Mouse (Mus musculus) heart, postnatal 10 days (tissue): ENCODE measurements around the gene Cdc26. TPM values are rescaled to one million over a fixed set of nuclear protein-coding genes. Genes with fewer than 3 reads are reported as not detected.
A peak's percentile ranks its signal among the peaks of the same experiment; 100 is the strongest.

Experiments
- DNase-seq, 2 experiments: peaks; one replicate each; pipeline ENCODE4 v3.0.0; 2021
- intact Hi-C: fragments of 180-260 bp; cut with DNase I; formaldehyde crosslinking; loops from one replicate; pipeline ENCODE4 v1.15.1; 2025
- total RNA-seq, 2 experiments: library from RNA; stranded (reverse); gene quantifications; 2 replicates each; pipeline ENCODE4 v1.2.3; 2021

The Cdc26 gene
- 10 to 100 TPM; 47.3 to 58.5 TPM for total RNA-seq

DNA sequence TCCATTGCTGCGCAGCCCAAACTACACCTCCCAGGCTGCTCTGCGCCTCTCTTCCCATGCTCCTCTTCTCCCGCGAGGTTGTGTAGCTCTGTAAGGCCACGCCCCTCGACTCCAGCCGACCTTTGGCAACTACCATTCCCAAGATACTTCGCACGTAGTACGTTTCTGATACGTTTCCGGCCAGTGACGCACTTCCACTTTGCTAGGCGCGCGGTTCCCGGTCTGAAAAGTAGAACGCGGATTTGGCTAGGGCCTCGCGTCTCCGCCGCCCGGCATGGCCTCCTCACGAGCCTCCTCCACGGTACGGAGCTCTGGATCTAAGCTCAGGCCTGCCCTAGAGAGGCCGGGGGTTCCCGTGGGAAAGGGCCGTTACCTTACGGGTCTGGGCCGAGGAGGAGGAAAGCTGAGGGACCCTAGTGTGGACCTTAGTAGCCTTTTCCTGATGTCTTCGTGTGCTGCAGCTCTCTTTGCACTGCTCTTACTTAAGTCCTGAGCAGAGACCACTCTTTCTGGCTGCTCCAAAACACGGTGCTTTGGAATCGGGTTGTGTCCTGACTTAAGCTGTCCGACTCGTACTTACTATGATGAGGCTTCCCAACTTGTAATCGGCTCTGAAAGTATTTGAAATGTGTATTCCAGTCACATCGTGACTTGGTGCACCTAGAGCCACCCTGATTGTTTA is at the start of gene Cdc26, which contains the start of gene Prpf4:
TSS of gene Cdc26 (minus strand) at position 42 of the 682 bp plus-strand sequence.
TSS of gene Prpf4 (plus strand) at position 197 of the 682 bp plus-strand sequence.
- intact Hi-C loops, result loop anchor here (10.0 kb wide), 1 partner anchor 96 kb away; the partner anchor contains the start of gene Hdhd3
- DNase-seq, result peak; percentile 99

DNA sequence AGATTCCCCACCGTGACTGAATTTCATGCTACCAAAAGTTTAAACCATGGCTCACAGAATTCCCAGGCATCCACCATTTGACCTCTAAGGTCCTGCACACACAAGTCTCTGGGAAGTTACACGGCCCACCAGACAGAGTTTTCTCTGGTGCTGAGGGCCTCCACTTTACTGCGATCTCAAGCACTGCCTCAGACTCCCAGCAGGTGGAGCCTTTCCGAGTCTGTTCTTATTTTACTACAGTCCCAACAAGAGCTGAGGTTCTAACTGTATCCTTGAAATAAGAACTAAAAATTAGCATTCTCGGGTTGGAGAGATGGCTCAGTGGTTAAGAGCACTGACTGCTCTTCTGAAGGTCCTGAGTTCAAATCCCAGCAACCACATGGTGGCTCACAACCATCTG is 46.6 kb upstream of the Cdc26 start:
- DNase-seq, result peak; percentile 41 to 69
- intact Hi-C loops, result loop anchor here (5.0 kb wide), 2 partner anchors 52 to 307 kb away; no protein-coding TSS in a partner anchor

DNA sequence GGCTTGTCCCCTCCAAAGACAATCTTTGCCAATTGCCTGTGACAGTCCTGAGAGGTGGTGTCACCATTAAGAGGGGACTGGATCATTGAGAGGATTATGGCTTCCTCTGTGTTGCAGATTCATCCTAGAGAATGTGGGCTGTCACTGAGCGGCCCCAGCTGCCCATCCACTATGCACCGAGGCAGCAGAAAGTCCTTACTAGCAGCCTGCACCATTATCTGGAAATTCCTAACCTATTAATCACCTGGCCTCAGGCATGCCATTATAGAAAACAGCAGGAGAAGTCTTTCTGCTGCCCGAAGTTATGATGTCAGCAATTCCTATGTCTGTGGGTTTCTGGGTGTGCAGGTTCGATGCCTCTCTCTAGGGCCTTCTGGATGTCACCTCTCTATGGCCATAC is 32.5 kb upstream of the Cdc26 start:
- intact Hi-C loops, result no loop called here
- no peak for DNase-seq

DNA sequence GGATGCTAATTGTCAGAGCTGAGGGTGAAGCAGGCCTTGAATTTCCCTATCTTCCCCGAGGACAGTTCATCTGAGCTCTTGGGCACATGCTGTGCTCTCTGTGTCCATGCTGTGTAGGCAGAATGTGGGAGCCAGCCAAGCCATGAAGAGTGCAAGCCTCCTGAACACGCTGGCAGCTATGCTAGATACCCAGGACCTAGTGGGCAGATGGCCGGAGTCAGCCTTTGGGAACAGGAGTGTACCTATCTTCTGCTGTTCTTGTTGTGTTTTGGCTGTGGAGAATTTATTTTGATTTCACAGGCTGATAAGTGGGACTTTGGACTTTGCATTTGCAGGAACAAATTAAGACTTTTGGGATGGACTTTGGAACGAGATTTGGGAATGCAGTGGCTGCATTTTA is 32.1 kb upstream of the Cdc26 start:
- intact Hi-C loops, result no loop called here
- DNase-seq, result no peak

GRCm38 (mm10) chr4:62439793-62440192 is 31.4 kb upstream of the Cdc26 start:
- DNase-seq, result no peak
- intact Hi-C loops, result no loop called here

GRCm38 (mm10) chr4:62437871-62438270 is 29.4 kb upstream of the Cdc26 start:
- DNase-seq, result no peak
- intact Hi-C loops, result no loop called here

DNA sequence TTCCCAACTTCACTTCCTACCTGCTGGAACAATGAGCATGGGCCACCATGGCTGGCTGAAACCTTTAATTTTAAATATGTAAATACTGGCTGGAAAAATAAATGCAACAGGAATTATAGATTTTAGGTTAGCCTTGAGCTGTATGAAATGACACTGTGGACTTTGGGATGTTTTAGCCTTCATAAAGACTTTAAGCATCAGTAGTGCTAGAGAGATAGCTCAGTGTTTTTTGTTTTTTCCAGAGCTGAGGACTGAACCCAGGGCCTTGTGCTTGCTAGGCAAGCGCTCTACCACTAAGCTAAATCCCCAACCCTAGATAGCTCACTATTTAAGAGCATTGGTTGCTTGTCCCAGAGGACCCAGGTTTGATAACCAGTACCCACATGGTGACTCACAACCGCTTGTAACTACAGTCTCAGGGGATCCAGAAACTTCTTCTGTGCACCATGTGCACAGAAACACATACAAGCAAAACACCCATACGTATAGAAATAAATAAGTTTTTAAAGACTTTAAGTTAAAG is 28.9 kb upstream of the Cdc26 start:
- no peak for DNase-seq
- intact Hi-C loops, result no loop called here

- intact Hi-C loops, result no loop called here
- no peak for DNase-seq
These were observed 26.6 kb upstream of the Cdc26 start, which contains the start of gene Rnf183 for GRCm38 (mm10) chr4:62435081-62435480. TSS of gene Rnf183 (minus strand) at chr4:62435252.

DNA sequence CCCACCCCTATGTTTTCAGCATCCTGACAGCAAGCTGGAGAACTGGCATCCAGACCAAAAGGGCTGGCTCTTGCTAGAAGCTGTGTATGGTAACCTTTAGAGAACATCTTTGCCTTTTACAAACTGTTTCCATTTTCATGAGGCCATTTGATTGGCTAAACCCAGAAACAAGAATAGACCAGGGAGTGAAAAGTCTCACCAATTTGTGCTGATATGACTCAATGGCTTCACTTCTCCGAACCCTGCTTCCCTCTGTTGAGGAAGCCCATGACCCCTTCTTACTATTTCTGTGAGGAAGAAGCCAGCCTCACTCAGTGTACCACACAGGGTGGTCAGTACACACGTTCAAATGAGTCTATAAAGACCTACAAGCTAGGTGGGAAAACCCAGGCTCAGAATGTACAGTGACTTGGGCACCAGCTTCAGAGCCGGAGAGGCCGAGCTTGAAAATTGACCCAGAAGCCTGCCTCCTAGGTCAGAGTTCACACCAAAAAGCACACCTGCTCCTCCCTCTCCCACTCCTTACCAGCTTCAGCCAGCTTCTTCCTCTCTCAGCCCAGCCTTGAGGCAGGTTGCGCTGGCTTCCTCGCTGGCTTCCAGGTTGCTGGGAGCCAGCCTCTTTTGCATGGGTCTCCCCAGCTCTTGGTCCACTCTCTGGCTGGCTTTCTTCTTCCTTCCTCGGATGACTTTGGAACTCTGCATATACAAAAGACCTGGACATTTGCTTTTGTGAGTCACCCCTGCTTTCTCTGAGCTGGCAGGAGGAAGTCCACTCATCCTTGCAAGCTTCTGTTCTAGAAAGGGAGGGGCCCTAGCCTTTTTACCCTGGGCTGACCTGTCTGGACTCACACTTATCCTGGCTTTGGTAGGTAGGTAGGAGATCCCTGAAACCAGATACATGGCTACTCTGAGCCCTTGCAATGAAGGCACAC is 25.8 kb upstream of the Cdc26 start:
- DNase-seq, result no peak
- intact Hi-C loops, result no loop called here

GRCm38 (mm10) chr4:62431522-62431921 is 23.1 kb upstream of the Cdc26 start:
- DNase-seq, result no peak
- intact Hi-C loops, result no loop called here

DNA sequence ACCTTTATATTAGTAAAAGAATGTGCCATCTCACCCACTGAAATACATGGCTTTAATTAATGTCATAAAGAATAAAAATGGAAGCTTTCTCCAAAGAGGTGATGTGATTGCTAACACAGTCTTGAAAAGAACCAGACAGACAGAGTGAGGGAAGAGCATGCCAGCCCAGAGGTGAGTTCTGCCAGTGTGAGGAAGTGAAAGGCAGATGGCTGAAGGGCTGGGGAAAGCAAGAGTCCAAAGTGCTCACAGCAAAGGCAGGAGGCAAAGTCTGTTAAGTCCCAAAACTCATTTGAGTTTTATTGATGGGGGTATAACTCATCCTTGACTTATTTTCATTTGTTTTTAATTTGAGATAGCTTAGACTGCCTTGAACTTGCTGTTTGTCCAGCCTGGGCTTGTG is 22.2 kb upstream of the Cdc26 start:
- intact Hi-C loops, result no loop called here
- DNase-seq, result no peak

- DNase-seq, result no peak
- intact Hi-C loops, result no loop called here
These were observed 21.2 kb upstream of the Cdc26 start for GRCm38 (mm10) chr4:62429616-62430015.

DNA sequence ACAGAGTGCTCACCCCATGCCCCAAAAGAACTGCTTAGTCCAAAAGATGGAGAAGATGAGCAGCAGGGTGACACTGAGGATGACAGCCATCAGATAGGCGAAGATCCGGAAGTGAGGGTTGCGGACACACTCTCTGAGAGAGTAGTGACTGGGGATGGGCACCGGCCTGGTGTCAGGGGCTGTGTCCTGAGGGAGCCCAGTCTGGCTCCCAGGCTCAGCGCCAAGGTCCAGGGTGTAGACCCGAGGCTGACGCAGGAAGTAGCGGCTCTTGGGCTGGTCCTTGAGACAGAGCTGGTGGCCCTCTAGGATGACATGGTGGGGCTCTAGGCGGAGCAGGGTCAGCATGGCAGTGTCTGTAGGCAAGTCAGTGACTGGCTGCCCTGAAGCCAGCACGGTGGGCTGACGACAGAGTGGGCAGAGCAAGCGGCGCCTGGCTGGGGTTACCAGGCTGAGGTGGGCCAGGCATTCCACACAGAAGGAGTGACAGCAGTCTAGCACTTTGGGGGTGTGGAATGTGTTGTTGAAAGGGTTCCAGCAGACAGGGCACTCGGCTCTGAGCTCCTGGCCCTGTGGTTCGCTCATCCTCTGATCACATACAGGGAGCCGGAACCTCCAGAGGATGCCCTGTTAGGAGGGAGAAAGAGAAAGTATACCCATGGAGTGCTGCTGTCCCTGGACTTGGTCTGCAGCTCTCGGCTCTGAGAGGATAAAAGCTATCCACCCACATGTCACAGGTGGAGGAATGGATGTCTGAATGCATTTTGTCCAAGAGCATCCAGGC is 19.7 kb upstream of the Cdc26 start:
- no peak for DNase-seq
- intact Hi-C loops, result no loop called here

DNA sequence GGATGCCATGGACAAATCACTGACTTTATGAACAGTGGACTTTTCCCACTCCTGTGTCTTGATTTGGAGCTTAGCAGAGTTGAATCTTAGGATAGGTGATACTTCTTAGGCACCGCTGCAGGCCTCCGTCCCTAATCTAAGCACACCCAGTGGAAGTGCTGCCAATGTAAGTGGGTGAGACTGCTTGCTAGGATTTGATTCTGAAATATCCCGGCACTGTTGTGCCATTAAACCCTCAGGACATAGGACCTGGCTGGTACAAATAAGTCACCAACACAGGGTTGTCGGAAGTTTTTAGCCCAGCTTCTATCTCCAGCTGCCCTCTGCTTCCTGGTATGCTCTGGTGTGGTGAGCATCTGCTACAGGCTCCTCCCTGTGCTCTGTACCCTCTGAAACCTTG is 17.4 kb upstream of the Cdc26 start:
- intact Hi-C loops, result no loop called here
- DNase-seq, result no peak

DNA sequence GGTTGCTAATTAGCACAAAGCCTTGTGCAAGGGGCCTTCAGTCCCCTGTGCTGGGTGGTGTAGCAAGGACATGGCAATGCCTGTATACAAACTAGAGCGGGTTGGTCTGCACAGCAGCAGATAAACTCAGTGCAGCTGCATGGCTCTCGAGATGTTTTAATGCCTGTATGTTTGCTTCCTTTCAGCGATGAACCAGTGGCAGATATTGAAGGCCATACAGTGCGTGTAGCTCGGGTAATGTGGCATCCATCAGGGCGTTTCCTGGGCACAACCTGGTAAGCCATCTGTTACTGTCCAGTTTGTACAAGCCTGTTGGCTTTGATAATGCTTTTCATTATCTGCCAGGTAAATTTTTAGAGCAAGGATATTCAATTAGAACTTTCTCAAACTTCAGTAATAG is 10.6 kb upstream of the Cdc26 start:
- no peak for DNase-seq
- intact Hi-C loops, result no loop called here

- DNase-seq, result no peak
- intact Hi-C loops, result no loop called here
These were observed 10.0 kb upstream of the Cdc26 start for GRCm38 (mm10) chr4:62418448-62418847.

- intact Hi-C loops, result no loop called here
- no peak for DNase-seq
These were observed 3.2 kb upstream of the Cdc26 start for GRCm38 (mm10) chr4:62411606-62412005.

DNA sequence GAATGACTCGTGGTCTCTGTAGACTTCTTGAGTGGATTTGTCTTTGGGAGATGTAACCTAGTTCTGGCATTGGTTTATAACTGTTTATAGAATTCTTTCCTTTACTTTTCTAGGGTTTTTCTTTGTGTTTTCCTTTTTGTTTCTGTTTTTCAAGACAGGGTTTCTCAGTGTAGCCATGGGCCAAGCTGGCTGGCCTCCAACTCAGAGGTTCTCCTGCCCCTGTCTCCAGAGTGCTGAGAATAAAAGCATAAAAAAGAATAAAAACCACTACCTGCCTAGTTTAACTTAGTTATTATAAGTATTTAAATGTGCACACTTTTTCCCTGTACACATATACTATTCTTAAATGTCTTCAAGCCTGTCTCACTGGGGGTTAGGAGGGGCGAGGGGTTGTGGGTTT is 1.9 kb upstream of the Cdc26 start:
- DNase-seq, result no peak
- intact Hi-C loops, result no loop called here

DNA sequence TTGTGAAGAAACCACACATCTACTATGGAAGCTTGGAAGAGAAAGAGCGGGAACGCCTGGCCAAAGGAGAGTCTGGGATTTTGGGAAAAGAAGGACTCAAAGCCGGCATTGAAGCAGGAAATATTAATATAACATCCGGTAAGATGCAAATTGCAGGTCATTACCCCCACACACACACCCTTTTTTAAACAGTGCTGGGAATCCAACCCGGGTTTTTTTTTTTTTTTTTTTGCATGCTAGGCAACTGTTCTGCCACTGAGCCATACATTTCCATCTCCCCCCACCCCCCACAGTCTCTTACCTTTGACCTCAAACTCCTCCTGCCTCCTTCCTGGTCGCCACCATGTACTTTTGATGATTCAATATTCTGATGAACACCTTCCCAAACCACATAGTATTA is 1.2 kb upstream of the Cdc26 start:
- intact Hi-C loops, result loop anchor here (10.0 kb wide), 1 partner anchor 95 kb away; the partner anchor contains the start of gene Hdhd3

More for the DNA sequence above, 1.2 kb upstream of the Cdc26 start:
- DNase-seq, result no peak
